ENCODE assay signal across 24 mouse cellular contexts in the genomic region with DNA sequence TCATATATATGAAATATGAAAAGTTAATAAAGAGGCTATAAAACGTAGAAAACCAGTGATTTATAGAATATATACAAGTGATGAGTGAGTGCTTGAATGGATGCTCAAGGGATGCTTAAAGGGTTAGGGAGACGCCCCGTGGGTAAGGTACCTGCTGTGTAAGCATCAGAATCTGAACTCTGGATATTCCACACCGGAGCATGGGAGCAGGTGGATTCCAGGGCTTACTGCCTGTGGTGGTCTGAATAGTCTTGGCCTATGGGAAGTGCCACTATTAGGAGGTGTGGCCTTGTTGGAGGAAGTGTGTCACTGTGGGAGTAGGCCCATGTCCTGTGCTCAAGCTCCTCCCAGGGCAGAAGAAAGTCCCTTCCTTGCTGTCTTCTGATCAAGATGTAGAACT.
"Had no signal": no experiment of that assay in that cellular context is flagged by ENCODE, and none has a peak within 500 bp of the region (broad histone marks: within the 10 kb centered on the region; RNA-seq: fewer than 3 reads in every experiment).

No protein-coding gene starts in this region.

- H3K27me3 ChIP-seq: heart, embryonic 12.5 days; hindbrain, embryonic 13.5 days; hindbrain, embryonic 15.5 days; intestine, embryonic 15.5 days; limb, embryonic 12.5 days; liver, embryonic 13.5 days; liver, embryonic 15.5 days had no signal

- H3K9ac ChIP-seq: heart, embryonic 12.5 days; hindbrain, embryonic 13.5 days; hindbrain, embryonic 15.5 days; intestine, embryonic 15.5 days; limb, embryonic 12.5 days; liver, embryonic 13.5 days; liver, embryonic 15.5 days had no signal

- H3K36me3 ChIP-seq: heart, embryonic 12.5 days; hindbrain, embryonic 13.5 days; hindbrain, embryonic 15.5 days; intestine, embryonic 15.5 days; limb, embryonic 10.5 days; limb, embryonic 12.5 days; liver, embryonic 13.5 days; liver, embryonic 15.5 days had no signal

- H3K27ac ChIP-seq: heart, adult 2 months; hindbrain, embryonic 13.5 days; hindbrain, embryonic 15.5 days; hindbrain, postnatal 0 days; intestine, embryonic 15.5 days; layer of hippocampus, adult 2 months; left cerebral cortex, adult 2 months; limb, embryonic 10.5 days; limb, embryonic 12.5 days; liver, embryonic 13.5 days; liver, embryonic 15.5 days had no signal

- H3K4me1 ChIP-seq: hindbrain, embryonic 15.5 days; intestine, embryonic 15.5 days; liver, embryonic 13.5 days; liver, embryonic 15.5 days had no signal

- DNase-seq: gastrocnemius, postnatal 14 days; gastrocnemius, postnatal 36 days; heart, adult 2 months; heart, postnatal 10 days; heart, postnatal 36 days; kidney, adult 18-20 months; kidney, adult 8-10 months; kidney, postnatal 10 days; kidney, postnatal 25 days; kidney, postnatal 4 days; liver; liver, embryonic 13.5 days had no signal

- H3K4me3 ChIP-seq: heart, adult 2 months; heart, embryonic 12.5 days; hindbrain, embryonic 13.5 days; hindbrain, embryonic 15.5 days; intestine, embryonic 15.5 days; layer of hippocampus, adult 2 months; left cerebral cortex, adult 2 months; limb, embryonic 10.5 days; limb, embryonic 12.5 days; liver, embryonic 13.5 days; liver, embryonic 15.5 days had no signal

- H3K9me3 ChIP-seq: heart, embryonic 12.5 days; hindbrain, embryonic 13.5 days; hindbrain, embryonic 15.5 days; intestine, embryonic 15.5 days; limb, embryonic 10.5 days; limb, embryonic 12.5 days; liver, embryonic 13.5 days; liver, embryonic 15.5 days had no signal

- H3K4me2 ChIP-seq: heart, embryonic 12.5 days; hindbrain, embryonic 13.5 days; hindbrain, embryonic 15.5 days; intestine, embryonic 15.5 days; limb, embryonic 12.5 days; liver, embryonic 11.5 days; liver, embryonic 13.5 days; liver, embryonic 15.5 days had no signal

- ATAC-seq: hindbrain, postnatal 0 days; intestine, embryonic 15.5 days; intestine, postnatal 0 days had no signal
